Mouse (Mus musculus): ENCODE results near the gene Thap11. TPM values are rescaled to one million over a fixed set of nuclear protein-coding genes. Genes with fewer than 3 reads are reported as not detected.
A peak's percentile ranks its signal among the peaks of the same experiment; 100 is the strongest.

Thap11 gene
- polyA plus RNA-seq (2012; rRNA removed), result 54.9 and 60.8 TPM in 2 replicates

DNA sequence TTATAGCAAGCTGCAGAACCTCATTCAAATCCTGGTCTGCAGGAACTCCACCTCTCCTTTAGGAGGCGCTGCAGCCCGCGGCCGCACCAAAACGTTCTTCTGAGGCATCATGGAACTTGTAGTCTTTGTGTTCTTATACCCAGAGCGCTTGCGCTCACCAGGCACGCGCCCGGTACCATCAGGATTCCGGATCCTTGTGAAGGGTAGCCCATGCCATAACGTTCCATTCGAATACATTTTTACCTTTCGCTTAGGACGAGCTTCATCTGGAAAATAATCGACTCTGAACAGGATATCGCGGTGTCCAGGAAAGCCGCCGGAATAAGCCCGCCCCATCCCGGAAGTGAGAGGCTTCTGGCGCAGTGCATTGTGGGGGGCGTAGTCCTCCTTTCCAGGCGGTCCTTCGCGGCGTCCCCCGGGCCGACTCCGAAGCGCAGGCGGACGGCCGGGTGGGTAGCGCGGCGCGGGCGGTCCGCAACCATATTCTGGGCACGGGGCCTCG, at the start of gene Thap11:
Gene Thap11 (plus strand): TSS at position 418 of the 502 bp plus-strand sequence.
- WGBS, result under 1% methylated on average over 42 of the region's 43 CpGs
- Histone ChIP-seq H3K4me1 (ENCODE audit: control insufficient read depth, insufficient read depth, low read length) (peaks cover 13% of the 10 kb centered on the region), H3K4me3 (replicated peaks; ENCODE audit: extremely low read depth, low read depth, low read length) (peak within 1 kb of the TSS; percentile 92)
- peak; percentile 95 for DNase-seq
- TF ChIP-seq POLR2A (IDR thresholded peaks at IDR 0.05; ENCODE audit: borderline replicate concordance, extremely low read depth, low read depth, low read length) (no peak), CTCF (IDR thresholded peaks at IDR 0.05; ENCODE audit: insufficient read depth, low read length) (peak; percentile 79)

DNA sequence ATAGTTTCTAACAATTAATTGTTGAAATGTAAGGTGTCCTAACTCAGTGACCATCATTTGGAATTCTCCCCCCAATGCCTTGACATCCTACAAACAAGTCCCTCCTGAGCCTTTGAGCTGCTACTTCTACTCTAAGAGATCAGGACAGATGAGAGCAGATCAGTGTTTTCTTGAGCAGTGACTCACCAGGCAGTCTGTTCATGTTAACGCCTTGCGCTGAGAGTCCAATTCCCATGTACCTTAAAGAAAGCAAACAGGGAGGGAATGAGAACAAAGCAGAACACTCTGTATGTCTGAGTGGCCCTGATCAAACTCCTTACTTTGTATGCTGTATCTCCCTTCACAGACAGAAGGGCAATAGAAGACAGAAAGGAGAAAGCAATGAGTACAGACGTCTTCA, 49.6 kb upstream of the Thap11 start:
- TF ChIP-seq POLR2A (IDR thresholded peaks at IDR 0.05; ENCODE audit: borderline replicate concordance, extremely low read depth, low read depth, low read length), result no peak
- no peak for TF ChIP-seq CTCF (IDR thresholded peaks at IDR 0.05; ENCODE audit: insufficient read depth, low read length)
- 62% methylated on average over 3 of the region's 3 CpGs for WGBS
- H3K4me3 ChIP-seq (replicated peaks; ENCODE audit: extremely low read depth, low read depth, low read length), result no peak overlapping the region
- peaks cover 13% of the 10 kb centered on the region for H3K4me1 ChIP-seq (ENCODE audit: control insufficient read depth, insufficient read depth, low read length)
- no peak for DNase-seq

DNA sequence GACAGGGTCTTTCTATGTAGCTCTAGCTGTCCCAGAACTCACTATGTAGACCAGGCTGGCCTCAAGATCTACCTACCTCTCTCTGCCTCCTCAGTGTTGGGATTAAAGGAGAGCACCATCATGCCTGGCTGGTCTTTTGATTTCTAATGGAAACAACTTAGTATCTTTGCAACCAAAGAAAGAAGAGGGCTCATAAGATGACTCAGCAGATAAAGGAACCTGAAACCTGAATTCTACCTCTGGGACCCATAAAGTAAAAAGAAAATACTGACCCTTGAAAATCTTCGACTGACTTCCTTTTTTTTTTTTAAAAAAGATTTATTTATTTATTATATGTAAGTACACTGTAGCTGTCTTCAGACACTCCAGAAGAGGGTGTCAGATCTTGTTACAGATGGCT, 49.0 kb upstream of the Thap11 start:
- no peak for DNase-seq
- no peak for TF ChIP-seq CTCF (IDR thresholded peaks at IDR 0.05; ENCODE audit: insufficient read depth, low read length)
- no peak for TF ChIP-seq POLR2A (IDR thresholded peaks at IDR 0.05; ENCODE audit: borderline replicate concordance, extremely low read depth, low read depth, low read length)
- 30% methylated on average over 1 of the region's 1 CpGs for WGBS
- Histone ChIP-seq H3K4me1 (ENCODE audit: control insufficient read depth, insufficient read depth, low read length) (peaks cover 15% of the 10 kb centered on the region), H3K4me3 (replicated peaks; ENCODE audit: extremely low read depth, low read depth, low read length) (no peak overlapping the region)

DNA sequence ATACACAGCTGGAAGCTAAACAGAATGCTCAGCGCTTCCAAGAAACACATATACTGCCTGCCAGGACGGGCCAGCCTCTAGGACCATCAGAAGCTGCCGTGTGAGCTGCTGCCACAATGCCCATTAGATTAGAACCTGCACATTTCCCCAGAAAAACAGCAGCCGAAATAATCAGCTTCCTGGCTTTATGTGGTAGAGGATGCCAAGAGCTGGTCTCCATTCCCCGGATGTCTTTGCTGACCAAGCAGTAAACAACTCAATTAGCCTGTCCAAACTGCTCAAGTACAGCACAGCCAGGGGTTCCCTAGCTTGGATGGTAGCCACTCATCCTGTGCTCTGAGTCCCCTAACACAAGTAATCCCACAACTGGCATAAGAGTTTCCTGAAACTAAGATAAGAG, 47.2 kb upstream of the Thap11 start:
- no peak for DNase-seq
- TF ChIP-seq POLR2A (IDR thresholded peaks at IDR 0.05; ENCODE audit: borderline replicate concordance, extremely low read depth, low read depth, low read length), result no peak
- no peak for TF ChIP-seq CTCF (IDR thresholded peaks at IDR 0.05; ENCODE audit: insufficient read depth, low read length)
- no peak overlapping the region for H3K4me3 ChIP-seq (replicated peaks; ENCODE audit: extremely low read depth, low read depth, low read length)
- H3K4me1 ChIP-seq (ENCODE audit: control insufficient read depth, insufficient read depth, low read length), result peaks cover 27% of the 10 kb centered on the region
- 36% methylated on average over 5 of the region's 5 CpGs for WGBS

DNA sequence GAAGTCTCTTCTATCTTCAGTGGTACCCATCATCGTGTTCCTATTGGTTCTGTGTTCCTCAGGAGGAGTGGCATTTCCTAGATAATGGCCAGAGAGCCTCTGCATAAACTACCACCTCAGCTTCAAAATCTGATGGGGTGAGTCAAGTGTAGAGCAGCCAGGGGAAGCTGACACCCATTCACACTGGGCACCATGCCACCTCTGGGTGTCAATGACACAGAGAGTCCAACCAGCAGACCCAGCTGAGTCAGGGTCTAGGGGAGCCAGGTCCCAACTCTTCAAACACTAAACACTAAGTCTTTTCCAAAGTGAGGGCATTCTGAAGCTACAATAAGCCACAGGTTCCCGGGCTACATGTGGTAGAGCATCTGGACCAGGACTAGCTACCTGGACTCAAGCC, 46.5 kb upstream of the Thap11 start:
- 55% methylated on average over 2 of the region's 2 CpGs for WGBS
- TF ChIP-seq POLR2A (IDR thresholded peaks at IDR 0.05; ENCODE audit: borderline replicate concordance, extremely low read depth, low read depth, low read length) (no peak), CTCF (IDR thresholded peaks at IDR 0.05; ENCODE audit: insufficient read depth, low read length) (no peak)
- no peak for DNase-seq
- Histone ChIP-seq H3K4me3 (replicated peaks; ENCODE audit: extremely low read depth, low read depth, low read length) (no peak overlapping the region), H3K4me1 (ENCODE audit: control insufficient read depth, insufficient read depth, low read length) (peaks cover 25% of the 10 kb centered on the region)

DNA sequence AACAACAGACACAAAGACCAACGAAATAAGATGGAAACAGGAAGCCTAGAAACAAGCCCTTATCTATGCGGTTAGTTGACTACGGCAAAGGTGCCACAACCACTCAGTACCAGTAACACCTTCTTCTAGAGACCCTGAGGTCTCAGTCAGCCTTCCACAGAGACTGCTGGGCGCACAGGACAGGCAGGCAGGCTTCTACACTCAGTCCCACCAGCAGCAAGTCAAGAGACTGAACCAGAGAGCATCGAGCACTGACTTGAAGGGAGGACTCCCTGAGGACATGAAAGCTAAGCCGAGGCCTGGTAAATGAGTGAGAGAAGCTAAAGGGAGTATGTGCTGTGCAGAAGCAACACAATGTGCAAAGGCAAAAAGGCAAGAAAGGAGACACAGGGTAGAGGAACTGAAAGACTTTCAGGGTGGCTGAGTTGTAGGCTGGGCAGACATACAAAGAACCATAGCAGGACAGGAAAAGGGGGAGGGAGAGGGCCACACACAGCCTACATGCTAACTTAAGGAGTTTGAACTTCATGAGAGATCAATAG, 44.6 kb upstream of the Thap11 start:
- 63% methylated on average over 6 of the region's 6 CpGs for WGBS
- H3K4me3 ChIP-seq (replicated peaks; ENCODE audit: extremely low read depth, low read depth, low read length), result no peak overlapping the region
- TF ChIP-seq CTCF (IDR thresholded peaks at IDR 0.05; ENCODE audit: insufficient read depth, low read length), result no peak
- TF ChIP-seq POLR2A (IDR thresholded peaks at IDR 0.05; ENCODE audit: borderline replicate concordance, extremely low read depth, low read depth, low read length), result no peak
- DNase-seq, result no peak
- H3K4me1 ChIP-seq (ENCODE audit: control insufficient read depth, insufficient read depth, low read length), result peaks cover 25% of the 10 kb centered on the region

DNA sequence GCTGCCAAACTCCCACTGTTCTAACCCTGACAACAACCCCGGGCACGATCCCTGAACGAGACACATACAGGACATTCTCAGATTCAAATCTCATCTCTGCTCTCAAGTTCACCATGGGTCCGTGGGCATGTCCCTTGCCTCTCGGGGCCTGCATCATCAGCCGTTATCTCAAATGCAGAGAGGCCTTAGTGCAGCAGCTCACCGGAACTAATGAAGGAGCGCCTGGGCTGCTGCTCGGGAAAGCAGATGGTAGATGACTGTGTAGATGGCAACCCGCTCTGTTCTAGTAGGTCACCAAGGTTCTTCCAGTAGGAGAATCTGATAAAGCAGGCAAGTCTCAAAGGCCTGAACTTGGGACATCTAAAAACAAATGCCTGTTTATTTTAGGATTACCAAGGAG, 43.9 kb upstream of the Thap11 start:
- TF ChIP-seq POLR2A (IDR thresholded peaks at IDR 0.05; ENCODE audit: borderline replicate concordance, extremely low read depth, low read depth, low read length) (no peak), CTCF (IDR thresholded peaks at IDR 0.05; ENCODE audit: insufficient read depth, low read length) (no peak)
- 69% methylated on average over 10 of the region's 10 CpGs for WGBS
- Histone ChIP-seq H3K4me3 (replicated peaks; ENCODE audit: extremely low read depth, low read depth, low read length) (no peak overlapping the region), H3K4me1 (ENCODE audit: control insufficient read depth, insufficient read depth, low read length) (peaks cover 25% of the 10 kb centered on the region)
- no peak for DNase-seq

DNA sequence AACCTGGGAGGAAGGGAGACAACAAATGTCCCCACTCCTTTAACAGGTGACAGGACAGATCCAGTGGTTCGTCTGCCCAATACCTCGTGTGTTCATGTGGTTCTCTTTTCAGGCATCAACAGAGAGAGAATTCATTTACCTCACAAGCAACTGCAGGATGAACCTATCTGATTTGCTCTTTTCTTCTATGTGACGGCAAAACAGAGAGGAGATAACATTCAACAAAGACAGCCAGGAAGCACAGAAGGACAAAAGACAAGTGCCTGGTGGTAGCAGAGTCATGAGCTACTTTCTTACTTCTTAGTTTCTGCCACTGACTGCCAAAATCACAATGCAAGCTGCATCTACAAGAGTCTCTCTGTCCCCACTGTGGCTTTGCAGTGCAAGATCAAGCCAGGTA, 43.4 kb upstream of the Thap11 start:
- H3K4me1 ChIP-seq (ENCODE audit: control insufficient read depth, insufficient read depth, low read length), result peaks cover 25% of the 10 kb centered on the region
- TF ChIP-seq POLR2A (IDR thresholded peaks at IDR 0.05; ENCODE audit: borderline replicate concordance, extremely low read depth, low read depth, low read length), result no peak
- WGBS, result 51% methylated on average over 3 of the region's 3 CpGs
- no peak overlapping the region for H3K4me3 ChIP-seq (replicated peaks; ENCODE audit: extremely low read depth, low read depth, low read length)
- DNase-seq, result no peak

DNA sequence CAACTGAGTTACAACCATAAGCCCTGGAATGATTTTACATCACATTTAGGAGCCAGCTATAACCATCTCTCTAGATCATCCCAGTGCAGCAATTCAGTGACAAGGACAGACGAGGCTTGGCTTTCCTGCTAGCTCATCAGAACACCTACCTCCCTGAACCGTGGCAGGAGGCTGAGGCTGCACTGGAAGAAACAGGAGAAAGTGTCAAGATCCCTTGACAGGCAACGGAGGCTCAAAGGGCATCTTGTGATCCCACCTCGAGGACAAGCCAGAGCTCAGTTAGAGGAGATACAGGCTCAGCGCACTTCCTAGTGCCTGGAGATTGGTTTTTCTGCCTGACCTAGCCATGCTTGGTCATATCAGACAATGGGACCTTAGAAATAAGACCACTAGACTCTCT, 42.4 kb upstream of the Thap11 start:
- peaks cover 25% of the 10 kb centered on the region for H3K4me1 ChIP-seq (ENCODE audit: control insufficient read depth, insufficient read depth, low read length)
- 77% methylated on average over 5 of the region's 5 CpGs for WGBS
- no peak overlapping the region for H3K4me3 ChIP-seq (replicated peaks; ENCODE audit: extremely low read depth, low read depth, low read length)
- TF ChIP-seq POLR2A (IDR thresholded peaks at IDR 0.05; ENCODE audit: borderline replicate concordance, extremely low read depth, low read depth, low read length) (no peak), CTCF (IDR thresholded peaks at IDR 0.05; ENCODE audit: insufficient read depth, low read length) (no peak)
- no peak for DNase-seq

DNA sequence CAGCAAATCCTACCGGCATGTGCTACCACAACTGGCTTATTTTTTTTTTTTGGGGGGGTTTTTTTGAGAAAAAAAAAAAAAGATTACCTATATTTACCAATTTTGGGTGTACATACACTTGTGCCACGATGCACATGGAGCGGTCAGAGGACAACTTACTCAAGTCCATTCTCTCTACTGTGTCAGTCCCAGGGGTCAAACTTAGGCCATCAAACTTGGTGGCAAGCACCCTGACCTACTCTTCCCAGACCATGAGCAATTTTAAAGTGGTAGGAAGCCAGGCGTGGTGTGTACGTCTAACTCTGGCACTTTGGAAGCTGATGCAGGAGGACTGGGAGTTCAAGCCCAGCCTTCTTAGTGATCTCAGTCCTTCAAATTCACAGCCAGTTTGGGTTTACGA, 41.7 kb upstream of the Thap11 start:
- Histone ChIP-seq H3K4me3 (replicated peaks; ENCODE audit: extremely low read depth, low read depth, low read length) (no peak overlapping the region), H3K4me1 (ENCODE audit: control insufficient read depth, insufficient read depth, low read length) (peaks cover 20% of the 10 kb centered on the region)
- WGBS, result 91% methylated on average over 6 of the region's 6 CpGs
- DNase-seq, result no peak
- TF ChIP-seq POLR2A (IDR thresholded peaks at IDR 0.05; ENCODE audit: borderline replicate concordance, extremely low read depth, low read depth, low read length), result no peak
- no peak for TF ChIP-seq CTCF (IDR thresholded peaks at IDR 0.05; ENCODE audit: insufficient read depth, low read length)

Data from lung, adult 2 months (tissue).